Mouse (Mus musculus): ENCODE data around the gene Mxi1.

DNA sequence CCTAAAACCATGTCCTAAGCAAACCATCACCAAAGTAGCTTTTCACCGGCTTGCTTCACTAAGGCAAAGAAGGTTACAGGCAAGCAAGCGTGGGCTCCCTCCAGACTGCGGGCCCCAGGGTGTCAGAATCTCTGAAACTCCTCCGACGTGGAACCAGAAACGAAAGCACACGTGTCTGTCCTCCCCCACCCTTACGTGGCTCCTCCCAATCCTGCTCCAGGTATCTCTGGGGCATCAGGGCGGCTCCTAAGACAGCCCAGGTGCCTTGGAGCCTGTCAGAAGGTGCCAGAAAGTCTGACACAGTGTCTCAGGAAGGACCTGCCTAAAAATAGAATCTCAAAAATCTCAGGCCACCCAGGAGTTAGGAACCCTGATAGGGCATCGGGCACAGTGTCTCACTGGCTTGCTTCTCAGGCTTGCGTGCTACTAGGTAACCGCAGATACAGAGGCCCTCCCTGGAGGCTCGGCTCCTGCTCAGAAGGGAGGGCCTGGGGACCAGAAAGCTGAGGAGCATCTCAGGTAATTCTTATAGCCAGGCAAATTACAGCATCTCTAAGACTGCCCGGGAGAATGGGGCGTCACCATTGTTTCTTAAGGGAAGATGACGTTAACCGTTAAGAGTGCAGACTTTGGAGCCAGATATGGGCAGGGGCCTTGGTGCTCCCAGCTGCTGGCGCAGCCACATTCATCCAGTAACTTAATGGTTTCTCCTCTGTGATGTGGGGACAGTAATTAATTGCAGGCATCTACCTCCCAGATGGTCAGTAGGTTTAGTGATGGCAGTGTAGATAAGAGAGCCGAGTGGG, 33.2 kb upstream of the Mxi1 start:
- TF ChIP-seq CHD2 (IDR thresholded peaks at IDR 0.05; ENCODE audit: low read depth, low read length) (no peak), MAFK (IDR thresholded peaks at IDR 0.05; ENCODE audit: insufficient read depth, low read depth, low read length) (no peak), ZC3H11A (IDR thresholded peaks at IDR 0.05; ENCODE audit: borderline replicate concordance, low read depth, low read length) (no peak), ZNF384 (IDR thresholded peaks at IDR 0.05; ENCODE audit: low read depth, low read length) (no peak)

All from ES-E14 (cell line).